Mouse (Mus musculus): Measurements from ENCODE around the gene Hnf1b. TPM values are rescaled to one million over a fixed set of nuclear protein-coding genes. Genes with fewer than 3 reads are reported as not detected.

Hnf1b gene
- total RNA-seq, 2 experiments from 2014 or later, result not detected

GRCm38 (mm10) chr11:83852016-83852355, 2.1 kb downstream of the Hnf1b start:
- no peak for ATAC-seq (replicated peaks; ENCODE audit: low FRiP score, poor library complexity, severe bottlenecking)

GRCm38 (mm10) chr11:83852501-83853211, 2.8 kb downstream of the Hnf1b start:
- no peak for ATAC-seq (replicated peaks; ENCODE audit: low FRiP score, poor library complexity, severe bottlenecking)

- no peak for ATAC-seq (replicated peaks; ENCODE audit: low FRiP score, poor library complexity, severe bottlenecking)
These were observed 3.4 kb downstream of the Hnf1b start for GRCm38 (mm10) chr11:83853221-83853792.

GRCm38 (mm10) chr11:83854091-83854490, 4.2 kb downstream of the Hnf1b start:
- no peak for ATAC-seq (replicated peaks; ENCODE audit: low FRiP score, poor library complexity, severe bottlenecking)

- ATAC-seq (replicated peaks; ENCODE audit: low FRiP score, poor library complexity, severe bottlenecking), result no peak
These were observed 4.8 kb downstream of the Hnf1b start for GRCm38 (mm10) chr11:83854707-83855106.

- ATAC-seq (replicated peaks; ENCODE audit: low FRiP score, poor library complexity, severe bottlenecking), result no peak
These were observed 7.4 kb downstream of the Hnf1b start for GRCm38 (mm10) chr11:83857256-83857655.

- no peak for ATAC-seq (replicated peaks; ENCODE audit: low FRiP score, poor library complexity, severe bottlenecking)
These were observed 15.4 kb downstream of the Hnf1b start for GRCm38 (mm10) chr11:83865286-83865685.

GRCm38 (mm10) chr11:83867571-83867970, 17.7 kb downstream of the Hnf1b start:
- ATAC-seq (replicated peaks; ENCODE audit: low FRiP score, poor library complexity, severe bottlenecking), result no peak

GRCm38 (mm10) chr11:83869147-83869546, 19.3 kb downstream of the Hnf1b start:
- no peak for ATAC-seq (replicated peaks; ENCODE audit: low FRiP score, poor library complexity, severe bottlenecking)

- ATAC-seq (replicated peaks; ENCODE audit: low FRiP score, poor library complexity, severe bottlenecking), result no peak
These were observed 19.8 kb downstream of the Hnf1b start for GRCm38 (mm10) chr11:83869686-83870085.

- no peak for ATAC-seq (replicated peaks; ENCODE audit: low FRiP score, poor library complexity, severe bottlenecking)
These were observed 22.1 kb downstream of the Hnf1b start for GRCm38 (mm10) chr11:83871780-83872554.

- ATAC-seq (replicated peaks; ENCODE audit: low FRiP score, poor library complexity, severe bottlenecking), result no peak
These were observed 23.6 kb downstream of the Hnf1b start for GRCm38 (mm10) chr11:83873509-83873908.

GRCm38 (mm10) chr11:83876630-83877029, 26.8 kb downstream of the Hnf1b start:
- ATAC-seq (replicated peaks; ENCODE audit: low FRiP score, poor library complexity, severe bottlenecking), result no peak

- no peak for ATAC-seq (replicated peaks; ENCODE audit: low FRiP score, poor library complexity, severe bottlenecking)
These were observed 27.9 kb downstream of the Hnf1b start for GRCm38 (mm10) chr11:83877765-83878164.

GRCm38 (mm10) chr11:83878417-83878952, 28.6 kb downstream of the Hnf1b start:
- ATAC-seq (replicated peaks; ENCODE audit: low FRiP score, poor library complexity, severe bottlenecking), result no peak

- no peak for ATAC-seq (replicated peaks; ENCODE audit: low FRiP score, poor library complexity, severe bottlenecking)
These were observed 29.3 kb downstream of the Hnf1b start for GRCm38 (mm10) chr11:83879130-83879529.

- ATAC-seq (replicated peaks; ENCODE audit: low FRiP score, poor library complexity, severe bottlenecking), result no peak
These were observed 31.6 kb downstream of the Hnf1b start for GRCm38 (mm10) chr11:83881438-83881837.

GRCm38 (mm10) chr11:83882552-83882951, 32.7 kb downstream of the Hnf1b start:
- ATAC-seq (replicated peaks; ENCODE audit: low FRiP score, poor library complexity, severe bottlenecking), result no peak

GRCm38 (mm10) chr11:83883074-83883473, 33.2 kb downstream of the Hnf1b start:
- ATAC-seq (replicated peaks; ENCODE audit: low FRiP score, poor library complexity, severe bottlenecking), result no peak

GRCm38 (mm10) chr11:83883812-83884211, 33.9 kb downstream of the Hnf1b start:
- ATAC-seq (replicated peaks; ENCODE audit: low FRiP score, poor library complexity, severe bottlenecking), result no peak

- ATAC-seq (replicated peaks; ENCODE audit: low FRiP score, poor library complexity, severe bottlenecking), result no peak
These were observed 35.3 kb downstream of the Hnf1b start for GRCm38 (mm10) chr11:83885175-83885574.

All from erythroid progenitor cell, adult 5-6 weeks (primary cell).